31 mouse cellular contexts compared by ENCODE assay signal in the genomic region with DNA sequence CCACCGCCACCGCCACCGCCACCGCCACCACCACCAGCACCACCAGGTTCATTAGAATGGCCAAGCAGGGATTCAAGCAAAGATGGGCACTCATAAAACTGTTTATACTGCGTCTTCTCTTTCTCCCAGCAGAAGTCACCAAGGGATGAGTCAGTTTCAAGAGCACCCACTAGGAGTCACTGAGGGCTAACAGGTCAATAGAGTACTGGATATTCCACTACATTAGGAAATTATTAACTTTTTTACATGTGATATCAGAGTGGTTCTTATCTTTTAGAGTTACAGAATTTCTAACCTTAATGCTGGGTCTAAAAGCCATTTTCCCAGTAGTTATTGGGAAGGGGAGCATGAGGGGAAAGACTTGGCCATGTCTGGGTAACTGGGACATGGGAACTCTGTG. TPM values are rescaled to one million over a fixed set of nuclear protein-coding genes. Genes with fewer than 3 reads are reported as not detected.
DNase-seq lines count a peak whose midpoint lies in the region; ATAC-seq and TF ChIP-seq lines count a peak whose summit lies in the region.
"Had no signal": no experiment of that assay in that cellular context is flagged by ENCODE, and none has a peak within 500 bp of the region (broad histone marks: within the 10 kb centered on the region; RNA-seq: fewer than 3 reads in every experiment).

No protein-coding gene starts in this region.

- WGBS in kidney, postnatal 0 days: 94% methylated on average over 5 of the region's 5 CpGs
- 92% methylated on average over 5 of the region's 5 CpGs for WGBS in lung, postnatal 0 days
- WGBS in lung, adult 2 months: 95% methylated on average over 5 of the region's 5 CpGs
- 85% methylated on average over 5 of the region's 5 CpGs for WGBS in intestine, embryonic 16.5 days

- H3K4me3 ChIP-seq in kidney, postnatal 0 days (replicated peaks; ENCODE audit: low read depth, low read length): no peak overlapping the region
- H3K4me3 ChIP-seq in lung, postnatal 0 days (ENCODE audit: low read depth, low read length): no peak overlapping the region
- H3K4me3 ChIP-seq in lung, adult 2 months (replicated peaks; ENCODE audit: extremely low read depth, low read depth, low read length): no peak overlapping the region
- H3K4me3 ChIP-seq in intestine, embryonic 16.5 days (ENCODE audit: low read length): no peak overlapping the region
- H3K4me3 ChIP-seq: embryonic facial prominence, embryonic 12.5 days; left cerebral cortex, adult 2 months; limb, embryonic 12.5 days; liver, embryonic 13.5 days; lung, embryonic 15.5 days; megakaryocyte, embryonic 14.5 days; midbrain, embryonic 12.5 days; myocyte; neural tube, embryonic 12.5 days had no signal

- no peak for TF ChIP-seq EP300 in lung, postnatal 0 days (IDR thresholded peaks at IDR 0.05)

- no peak overlapping the region for H3K9ac ChIP-seq in kidney, postnatal 0 days (ENCODE audit: low read depth, low read length)
- H3K9ac ChIP-seq in lung, postnatal 0 days (replicated peaks; ENCODE audit: low read depth): no peak overlapping the region
- H3K9ac ChIP-seq in intestine, embryonic 16.5 days (ENCODE audit: low read depth, low read length): no peak overlapping the region
- H3K9ac ChIP-seq: embryonic facial prominence, embryonic 12.5 days; hindbrain, embryonic 14.5 days; limb, embryonic 12.5 days; liver, embryonic 13.5 days; lung, embryonic 15.5 days; midbrain, embryonic 12.5 days; neural tube, embryonic 12.5 days had no signal

- TF ChIP-seq CTCF in kidney, postnatal 0 days (IDR thresholded peaks at IDR 0.05; ENCODE audit: low read depth): peak; percentile 46
- peak; percentile 35; the same call in 1 of the 2 replicates for TF ChIP-seq CTCF in lung, postnatal 0 days (IDR thresholded peaks at IDR 0.05)
- TF ChIP-seq CTCF in lung, adult 2 months (IDR thresholded peaks at IDR 0.05; ENCODE audit: insufficient read depth, low read length): no peak

- H3K27me3 ChIP-seq in kidney, postnatal 0 days (ENCODE audit: insufficient read depth, low read length): no peaks in the 10 kb centered on the region
- H3K27me3 ChIP-seq in lung, postnatal 0 days (replicated peaks; ENCODE audit: insufficient read depth, low read length): no peaks in the 10 kb centered on the region
- H3K27me3 ChIP-seq in intestine, embryonic 16.5 days (replicated peaks; ENCODE audit: control insufficient read depth, insufficient read depth, low read length): no peaks in the 10 kb centered on the region
- H3K27me3 ChIP-seq: embryonic facial prominence, embryonic 12.5 days; limb, embryonic 12.5 days; lung, embryonic 15.5 days; midbrain, embryonic 12.5 days; neural tube, embryonic 12.5 days; Patski had no signal

- H3K4me2 ChIP-seq in kidney, postnatal 0 days (ENCODE audit: low read length): no peak overlapping the region
- H3K4me2 ChIP-seq in lung, postnatal 0 days (replicated peaks; ENCODE audit: low read depth, low read length): no peak overlapping the region
- H3K4me2 ChIP-seq in intestine, embryonic 16.5 days (ENCODE audit: low read depth, low read length): no peak overlapping the region
- H3K4me2 ChIP-seq: embryonic facial prominence, embryonic 12.5 days; hindbrain, embryonic 14.5 days; limb, embryonic 12.5 days; liver, embryonic 13.5 days; lung, embryonic 15.5 days; midbrain, embryonic 12.5 days; neural tube, embryonic 12.5 days had no signal

- H3K4me1 ChIP-seq in kidney, postnatal 0 days (replicated peaks; ENCODE audit: insufficient read depth, low read length): no peaks in the 10 kb centered on the region
- H3K4me1 ChIP-seq in lung, postnatal 0 days (ENCODE audit: insufficient read depth, low read depth, low read length): no peaks in the 10 kb centered on the region
- no peaks in the 10 kb centered on the region for H3K4me1 ChIP-seq in lung, adult 2 months (ENCODE audit: control insufficient read depth, insufficient read depth, low read length)
- no peaks in the 10 kb centered on the region for H3K4me1 ChIP-seq in intestine, embryonic 16.5 days (ENCODE audit: control insufficient read depth, insufficient read depth, low read length)
- H3K4me1 ChIP-seq: embryonic facial prominence, embryonic 12.5 days; limb, embryonic 12.5 days; liver, embryonic 13.5 days; lung, embryonic 15.5 days; megakaryocyte, embryonic 14.5 days; midbrain, embryonic 12.5 days; neural tube, embryonic 12.5 days had no signal

- no peaks in the 10 kb centered on the region for H3K9me3 ChIP-seq in kidney, postnatal 0 days (replicated peaks; ENCODE audit: low read length)
- H3K9me3 ChIP-seq in lung, postnatal 0 days (ENCODE audit: low read length): no peaks in the 10 kb centered on the region
- H3K9me3 ChIP-seq in intestine, embryonic 16.5 days (ENCODE audit: control insufficient read depth, low read length): no peaks in the 10 kb centered on the region
- H3K9me3 ChIP-seq: embryonic facial prominence, embryonic 12.5 days; limb, embryonic 12.5 days; liver, embryonic 13.5 days; lung, embryonic 15.5 days; megakaryocyte, embryonic 14.5 days; midbrain, embryonic 12.5 days; neural tube, embryonic 12.5 days had no signal

- no peak for TF ChIP-seq POLR2A in lung, adult 2 months (IDR thresholded peaks at IDR 0.05; ENCODE audit: borderline replicate concordance, extremely low read depth, low read depth, low read length)

- no peak for DNase-seq in kidney, postnatal 0 days (ENCODE audit: low spot score)
- DNase-seq in kidney, adult 11 months: no peak
- DNase-seq in lung, postnatal 0 days (ENCODE audit: low spot score): no peak
- DNase-seq in lung, adult 2 months: no peak
- DNase-seq in retina, embryonic 14.5 days (ENCODE audit: low spot score): no peak
- DNase-seq in MN1 (ENCODE audit: low spot score): no peak
- DNase-seq: adrenal gland, postnatal 10 days; cerebellum, adult 11-12 months; cerebellum, adult 9-11 months; embryo, embryonic 11 days; heart, postnatal 4 days; kidney, adult 9 months; kidney, postnatal 14 days; liver, embryonic 13.5 days; lung, postnatal 4 days; right cerebral cortex, postnatal 4 days; thymus, adult 2 months; thymus, postnatal 4 days had no signal

- 0 out of 2 replicates have a peak, but pooled peaks cover 4% of the 10 kb centered on the region for H3K36me3 ChIP-seq in kidney, postnatal 0 days (ENCODE audit: insufficient read depth, low read length)
- H3K36me3 ChIP-seq in lung, postnatal 0 days (ENCODE audit: insufficient read depth, low read length): no peaks in the 10 kb centered on the region
- H3K36me3 ChIP-seq in intestine, embryonic 16.5 days (ENCODE audit: control insufficient read depth, insufficient read depth, low read length): no peaks in the 10 kb centered on the region; the same call in 1 of the 2 replicates
- H3K36me3 ChIP-seq: liver, embryonic 13.5 days; lung, embryonic 15.5 days had no signal

- H3K27ac ChIP-seq in kidney, postnatal 0 days: no peak overlapping the region
- H3K27ac ChIP-seq in lung, postnatal 0 days (ENCODE audit: low read length): no peak overlapping the region
- H3K27ac ChIP-seq in intestine, embryonic 16.5 days (ENCODE audit: low read length): no peak overlapping the region
- H3K27ac ChIP-seq: embryonic facial prominence, embryonic 12.5 days; hindbrain, embryonic 14.5 days; left cerebral cortex, adult 2 months; limb, embryonic 12.5 days; liver, embryonic 13.5 days; lung, embryonic 15.5 days; midbrain, embryonic 12.5 days; neural tube, embryonic 12.5 days had no signal

- ATAC-seq in kidney, postnatal 0 days (replicated peaks; ENCODE audit: low FRiP score, low read depth): no peak
- no peak for ATAC-seq in lung, postnatal 0 days
- peak; percentile 84 for ATAC-seq in intestine, embryonic 16.5 days
- ATAC-seq: CD4-positive, CD25-positive, alpha-beta regulatory T cell, adult 4 months; forebrain, embryonic 14.5 days; Patski had no signal

RNA-seq across cellular contexts. Expression of a gene that starts 7.4 kb away (rescaled TPM):
- polyA plus RNA-seq in kidney, postnatal 0 days (2015; fragmentation: Nextera tagmentation; extraction: Ambion mirVana): 2.6 and 2.8 TPM in 2 replicates
- polyA plus RNA-seq in lung, postnatal 0 days (2015; fragmentation: Nextera tagmentation; extraction: Ambion mirVana): 3.2 and 3.5 TPM in 2 replicates
- 2.7 and 3.8 TPM in 2 replicates for polyA plus RNA-seq in lung, adult 2 months (2012; rRNA removed)
- polyA plus RNA-seq in intestine, embryonic 16.5 days (2015; fragmentation: Nextera tagmentation; extraction: Ambion mirVana): 3.7 and 5.2 TPM in 2 replicates
- polyA plus RNA-seq: CD4-positive, CD25-positive, alpha-beta regulatory T cell, adult 4 months; Patski had no signal

RNA-seq across cellular contexts. Expression of a gene that starts 22.2 kb away (rescaled TPM):
- 27.9 and 31.5 TPM in 2 replicates for polyA plus RNA-seq in kidney, postnatal 0 days (2015; fragmentation: Nextera tagmentation; extraction: Ambion mirVana)
- 32.1 and 35.6 TPM in 2 replicates for polyA plus RNA-seq in lung, postnatal 0 days (2015; fragmentation: Nextera tagmentation; extraction: Ambion mirVana)
- polyA plus RNA-seq in lung, adult 2 months (2012; rRNA removed): 82.2 and 93.8 TPM in 2 replicates
- 31.1 and 37.4 TPM in 2 replicates for polyA plus RNA-seq in intestine, embryonic 16.5 days (2015; fragmentation: Nextera tagmentation; extraction: Ambion mirVana)

RNA-seq across cellular contexts. Expression of a gene that starts 45.1 kb away (rescaled TPM):
- 12.5 and 14.2 TPM in 2 replicates for polyA plus RNA-seq in kidney, postnatal 0 days (2015; fragmentation: Nextera tagmentation; extraction: Ambion mirVana)
- 7.8 and 8.6 TPM in 2 replicates for polyA plus RNA-seq in lung, postnatal 0 days (2015; fragmentation: Nextera tagmentation; extraction: Ambion mirVana)
- 10.7 and 11.5 TPM in 2 replicates for polyA plus RNA-seq in lung, adult 2 months (2012; rRNA removed)
- polyA plus RNA-seq in intestine, embryonic 16.5 days (2015; fragmentation: Nextera tagmentation; extraction: Ambion mirVana): 17.1 and 19.4 TPM in 2 replicates

RNA-seq across cellular contexts. Expression of a gene that starts 49.8 kb away (rescaled TPM):
- 374 and 379 TPM in 2 replicates for polyA plus RNA-seq in kidney, postnatal 0 days (2015; fragmentation: Nextera tagmentation; extraction: Ambion mirVana)
- 346 TPM in 2 replicates for polyA plus RNA-seq in lung, postnatal 0 days (2015; fragmentation: Nextera tagmentation; extraction: Ambion mirVana)
- 452 and 484 TPM in 2 replicates for polyA plus RNA-seq in lung, adult 2 months (2012; rRNA removed)
- 345 and 371 TPM in 2 replicates for polyA plus RNA-seq in intestine, embryonic 16.5 days (2015; fragmentation: Nextera tagmentation; extraction: Ambion mirVana)

RNA-seq across cellular contexts. Expression of a gene that starts 53.7 kb away (rescaled TPM):
- polyA plus RNA-seq in kidney, postnatal 0 days (2015; fragmentation: Nextera tagmentation; extraction: Ambion mirVana): 17.1 and 18.2 TPM in 2 replicates
- 7.2 and 7.7 TPM in 2 replicates for polyA plus RNA-seq in lung, postnatal 0 days (2015; fragmentation: Nextera tagmentation; extraction: Ambion mirVana)
- polyA plus RNA-seq in lung, adult 2 months (2012; rRNA removed): 22.3 and 23.4 TPM in 2 replicates
- polyA plus RNA-seq in intestine, embryonic 16.5 days (2015; fragmentation: Nextera tagmentation; extraction: Ambion mirVana): 10.5 and 11.1 TPM in 2 replicates
- polyA plus RNA-seq: CD4-positive, CD25-positive, alpha-beta regulatory T cell, adult 4 months had no signal
